Mouse (Mus musculus) limb, embryonic 13.5 days (tissue): Measurements from ENCODE around the gene Hspb9. TPM values are rescaled to one million over a fixed set of nuclear protein-coding genes. Genes with fewer than 3 reads are reported as not detected.

Experiments used
- ATAC-seq: fragments of 200-750 bp; cut with Nextera tagmentation; 2 replicates; pipeline ENCODE4 v1.8.0; 2017; ENCODE audit warnings: low read depth, moderate number of reproducible peaks, moderate TSS enrichment; ENCODE audit not compliant: low FRiP score
- H3K27ac ChIP-seq: fragments of 300-500 bp; sonication (generic); 2 replicates; pipeline ENCODE4 v1.5.1; 2015; ENCODE audit warnings: inconsistent platforms, mild to moderate bottlenecking, moderate library complexity
- H3K27me3 ChIP-seq: fragments of 300-500 bp; sonication (generic); 2 replicates; pipeline ENCODE4 v1.6.1; 2015; ENCODE audit warnings: mild to moderate bottlenecking, inconsistent platforms
- H3K36me3 ChIP-seq: fragments of 300-500 bp; sonication (generic); 2 replicates; pipeline ENCODE4 v1.6.1; 2015; ENCODE audit warnings: inconsistent platforms, mild to moderate bottlenecking, moderate library complexity
- H3K4me1 ChIP-seq: fragments of 300-500 bp; sonication (generic); 2 replicates; pipeline ENCODE4 v1.6.1; 2015; ENCODE audit warnings: inconsistent platforms
- H3K4me2 ChIP-seq: fragments of 300-500 bp; sonication (generic); replicated peaks from 2 replicates; pipeline ENCODE4 v1.6.1; 2015; ENCODE audit warnings: inconsistent platforms, mild to moderate bottlenecking, moderate library complexity
- H3K4me3 ChIP-seq: fragments of 300-500 bp; sonication (generic); 2 replicates; pipeline ENCODE4 v1.5.1; 2015; ENCODE audit warnings: moderate library complexity, mild to moderate bottlenecking, inconsistent platforms
- H3K9ac ChIP-seq: fragments of 300-500 bp; sonication (generic); 2 replicates; pipeline ENCODE4 v1.6.1; 2015; ENCODE audit warnings: mild to moderate bottlenecking, inconsistent platforms
- H3K9me3 ChIP-seq: fragments of 300-500 bp; sonication (generic); 2 replicates; pipeline ENCODE4 v1.6.1; 2016; ENCODE audit warnings: inconsistent platforms
- WGBS: fragments of 180-500 bp; shearing (Covaris S2); methylation state at CpG from one replicate; pipeline ENCODE4 v1.1.7; 2015; 5-methylcytosine and 5-hydroxymethylcytosine counted together
- polyA plus RNA-seq: library from polyadenylated mRNA; unstranded; fragments of >200 nt; fragmentation: Nextera tagmentation; extraction: Ambion mirVana; gene quantifications from 2 replicates; pipeline ENCODE4 v1.2.1, GENCODE M21; 2015

The Hspb9 gene
- polyA plus RNA-seq, 1 experiment from 2014 or later, result not detected

- H3K9me3 ChIP-seq, result no peaks in the 10 kb centered on the region
- no peak overlapping the region for H3K9ac ChIP-seq
- H3K4me1 ChIP-seq, result peaks cover 8% of the 10 kb centered on the region
- no peaks in the 10 kb centered on the region for H3K27me3 ChIP-seq
- no peak overlapping the region for H3K4me3 ChIP-seq
- no peak overlapping the region for H3K4me2 ChIP-seq
- 75% methylated on average over 5 of the region's 5 CpGs for WGBS
- H3K27ac ChIP-seq, result peak overlapping the region; percentile 10; the same call in 1 of the 2 replicates
- peaks cover 48% of the 10 kb centered on the region for H3K36me3 ChIP-seq
- ATAC-seq, result no peak
Measured at GRCm38 (mm10) chr11:100720345-100720744, 6.7 kb downstream of the Hspb9 start.

- peaks cover 39% of the 10 kb centered on the region for H3K36me3 ChIP-seq
- no peak overlapping the region for H3K27ac ChIP-seq
- H3K9ac ChIP-seq, result peak overlapping the region; percentile 48; the same call in 1 of the 2 replicates
- H3K4me3 ChIP-seq, result no peak overlapping the region
- H3K4me1 ChIP-seq, result peaks cover 9% of the 10 kb centered on the region
- 83% methylated on average over 4 of the region's 4 CpGs for whole genome bisulfite sequencing
- H3K9me3 ChIP-seq, result no peaks in the 10 kb centered on the region
- no peak overlapping the region for H3K4me2 ChIP-seq
- ATAC-seq, result no peak
- H3K27me3 ChIP-seq, result no peaks in the 10 kb centered on the region
Measured at GRCm38 (mm10) chr11:100721254-100721653, 7.6 kb downstream of the Hspb9 start.

GRCm38 (mm10) chr11:100721776-100722492 lies 8.3 kb downstream of the Hspb9 start:
- peaks cover 32% of the 10 kb centered on the region for H3K36me3 ChIP-seq
- 78% methylated on average over 8 of the region's 8 CpGs for WGBS
- H3K4me2 ChIP-seq, result no peak overlapping the region
- no peaks in the 10 kb centered on the region for H3K9me3 ChIP-seq
- peaks cover 9% of the 10 kb centered on the region for H3K4me1 ChIP-seq
- H3K9ac ChIP-seq, result no peak overlapping the region
- H3K27me3 ChIP-seq, result no peaks in the 10 kb centered on the region
- no peak overlapping the region; the same call in 1 of the 2 replicates for H3K27ac ChIP-seq
- no peak for ATAC-seq
- H3K4me3 ChIP-seq, result no peak overlapping the region

- H3K4me1 ChIP-seq, result peaks cover 9% of the 10 kb centered on the region
- no peak overlapping the region; the same call in 1 of the 2 replicates for H3K27ac ChIP-seq
- H3K9ac ChIP-seq, result no peak overlapping the region
- no peak overlapping the region for H3K4me2 ChIP-seq
- peaks cover 26% of the 10 kb centered on the region for H3K36me3 ChIP-seq
- WGBS, result 51% methylated on average over 2 of the region's 2 CpGs
- H3K4me3 ChIP-seq, result no peak overlapping the region
- H3K27me3 ChIP-seq, result no peaks in the 10 kb centered on the region
- ATAC-seq, result no peak
- no peaks in the 10 kb centered on the region for H3K9me3 ChIP-seq
Measured at GRCm38 (mm10) chr11:100722493-100723028, 8.9 kb downstream of the Hspb9 start.

- WGBS, result 25% methylated on average over 5 of the region's 5 CpGs
- Histone ChIP-seq H3K4me2 (no peak overlapping the region; the same call in 1 of the 2 replicates), H3K4me1 (peaks cover 9% of the 10 kb centered on the region), H3K9me3 (no peaks in the 10 kb centered on the region), H3K27me3 (no peaks in the 10 kb centered on the region), H3K9ac (no peak overlapping the region), H3K36me3 (peaks cover 12% of the 10 kb centered on the region), H3K27ac (no peak overlapping the region), H3K4me3 (no peak overlapping the region)
- ATAC-seq, result no peak
Measured at GRCm38 (mm10) chr11:100724919-100725512, 11.4 kb downstream of the Hspb9 start.

GRCm38 (mm10) chr11:100727201-100727600 lies 13.6 kb downstream of the Hspb9 start:
- Histone ChIP-seq H3K4me2 (no peak overlapping the region), H3K4me3 (no peak overlapping the region), H3K27me3 (no peaks in the 10 kb centered on the region), H3K27ac (no peak overlapping the region), H3K9me3 (no peaks in the 10 kb centered on the region), H3K9ac (no peak overlapping the region), H3K4me1 (peaks cover 12% of the 10 kb centered on the region), H3K36me3 (peaks cover 15% of the 10 kb centered on the region)
- no peak for ATAC-seq
- WGBS, result 87% methylated on average over 3 of the region's 3 CpGs

GRCm38 (mm10) chr11:100728601-100729000 lies 15.0 kb downstream of the Hspb9 start:
- H3K9ac ChIP-seq, result no peak overlapping the region
- 86% methylated on average over 6 of the region's 6 CpGs for WGBS

GRCm38 (mm10) chr11:100729976-100730375 lies 16.3 kb downstream of the Hspb9 start:
- Histone ChIP-seq H3K9me3 (no peaks in the 10 kb centered on the region), H3K4me3 (no peak overlapping the region), H3K4me1 (peaks cover 8% of the 10 kb centered on the region), H3K27me3 (no peaks in the 10 kb centered on the region), H3K4me2 (no peak overlapping the region), H3K27ac (no peak overlapping the region), H3K9ac (no peak overlapping the region), H3K36me3 (peaks cover 27% of the 10 kb centered on the region)
- 90% methylated on average over 4 of the region's 4 CpGs for WGBS
- ATAC-seq, result no peak

More at GRCm38 (mm10) chr11:100728601-100729000, 15.0 kb downstream of the Hspb9 start:
- ATAC-seq, result no peak
- Histone ChIP-seq H3K36me3 (peaks cover 27% of the 10 kb centered on the region), H3K4me1 (peaks cover 9% of the 10 kb centered on the region), H3K9me3 (no peaks in the 10 kb centered on the region), H3K4me2 (no peak overlapping the region), H3K27ac (no peak overlapping the region), H3K27me3 (no peaks in the 10 kb centered on the region), H3K4me3 (no peak overlapping the region)

- no peak for ATAC-seq
- Histone ChIP-seq H3K36me3 (peaks cover 27% of the 10 kb centered on the region), H3K27ac (no peak overlapping the region)
Measured at GRCm38 (mm10) chr11:100730477-100731205, 17.0 kb downstream of the Hspb9 start.

GRCm38 (mm10) chr11:100735134-100735865 lies 21.6 kb downstream of the Hspb9 start:
- Histone ChIP-seq H3K36me3 (peaks cover 21% of the 10 kb centered on the region), H3K4me3 (0 out of 2 replicates have a peak overlapping the region, but pooled peaks have one; percentile 1), H3K9me3 (no peaks in the 10 kb centered on the region), H3K27ac (no peak overlapping the region; the same call in 1 of the 2 replicates), H3K27me3 (peaks cover 2% of the 10 kb centered on the region; the same call in 1 of the 2 replicates), H3K9ac (peak overlapping the region; percentile 91; the same call in 1 of the 2 replicates), H3K4me1 (peaks cover 24% of the 10 kb centered on the region), H3K4me2 (peak overlapping the region; percentile 89; the same call in 1 of the 2 replicates)
- ATAC-seq, result no peak
- WGBS, result 88% methylated on average over 9 of the region's 9 CpGs

More at GRCm38 (mm10) chr11:100730477-100731205, 17.0 kb downstream of the Hspb9 start:
- H3K9me3 ChIP-seq, result no peaks in the 10 kb centered on the region
- no peak overlapping the region for H3K4me3 ChIP-seq
- WGBS, result 82% methylated on average over 6 of the region's 6 CpGs
- no peaks in the 10 kb centered on the region for H3K27me3 ChIP-seq
- H3K9ac ChIP-seq, result no peak overlapping the region
- H3K4me1 ChIP-seq, result 0 out of 2 replicates have a peak, but pooled peaks cover 3% of the 10 kb centered on the region
- no peak overlapping the region for H3K4me2 ChIP-seq
